Mouse (Mus musculus) heart, embryonic 11.5 days (tissue): Measurements from ENCODE around the gene Taar8b. TPM values are rescaled to one million over a fixed set of nuclear protein-coding genes. Genes with fewer than 3 reads are reported as not detected.
"Not testable (repeated sequence)": the region's sequence is repeated elsewhere in the genome, so short reads cannot be mapped to it uniquely, and the experiment has no call there.

Source experiments
- ATAC-seq: fragments of 200-750 bp; cut with Nextera tagmentation; replicated peaks from 2 replicates; pipeline ENCODE4 v1.8.0; 2017; ENCODE audit warnings: moderate library complexity; ENCODE audit not compliant: insufficient number of reproducible peaks, low FRiP score, low TSS enrichment
- H3K27ac ChIP-seq: fragments of 300-500 bp; sonication (generic); 2 replicates; pipeline ENCODE4 v1.5.1; 2014; ENCODE audit warnings: mild to moderate bottlenecking, low read depth, low read length
- H3K27me3 ChIP-seq: fragments of 300-500 bp; sonication (generic); 2 replicates; pipeline ENCODE4 v1.6.1; 2014; ENCODE audit warnings: mild to moderate bottlenecking, low read length, mixed read lengths; ENCODE audit not compliant: control insufficient read depth, insufficient read depth
- H3K36me3 ChIP-seq: fragments of 300-500 bp; sonication (generic); 2 replicates; pipeline ENCODE4 v1.6.1; 2014; ENCODE audit warnings: mild to moderate bottlenecking, low read length, moderate library complexity, mixed read lengths; ENCODE audit not compliant: control insufficient read depth, insufficient read depth
- H3K4me1 ChIP-seq: fragments of 300-500 bp; sonication (generic); 2 replicates; pipeline ENCODE4 v1.6.1; 2014; ENCODE audit warnings: low read length; ENCODE audit not compliant: control insufficient read depth, insufficient read depth
- H3K4me2 ChIP-seq: fragments of 300-500 bp; sonication (generic); 2 replicates; pipeline ENCODE4 v1.6.1; 2014; ENCODE audit warnings: mild to moderate bottlenecking, moderate library complexity
- H3K4me3 ChIP-seq: fragments of 300-500 bp; sonication (generic); 2 replicates; pipeline ENCODE4 v1.5.1; 2014; ENCODE audit warnings: low read depth, low read length
- H3K9ac ChIP-seq: fragments of 300-500 bp; sonication (generic); 2 replicates; pipeline ENCODE4 v1.6.1; 2014; ENCODE audit warnings: mild to moderate bottlenecking, low read depth, low read length, moderate library complexity
- H3K9me3 ChIP-seq: fragments of 300-500 bp; sonication (generic); replicated peaks from 2 replicates; pipeline ENCODE4 v1.6.1; 2016; ENCODE audit warnings: low read length; ENCODE audit not compliant: control insufficient read depth
- WGBS: fragments of 180-500 bp; shearing (Covaris S2); extraction: QIAGEN DNeasy Blood & Tissue Kit; methylation state at CpG from one replicate; pipeline ENCODE4 v1.1.7; 2014; ENCODE audit not compliant: insufficient replicate concordance; 5-methylcytosine and 5-hydroxymethylcytosine counted together
- polyA plus RNA-seq: library from polyadenylated mRNA; unstranded; fragments of >200 nt; fragmentation: Nextera tagmentation; extraction: Ambion mirVana; gene quantifications from 2 replicates; pipeline ENCODE4 v1.2.1, GENCODE M21; 2014

Gene Taar8b
- polyA plus RNA-seq, result not detected in 2 replicates

- 64% methylated on average over 2 of the region's 2 CpGs for WGBS
- H3K4me3 ChIP-seq, result no peak within 1 kb of the TSS
- no peak for ATAC-seq
- no peaks in the 10 kb centered on the region for H3K36me3 ChIP-seq
- no peak within 1 kb of the TSS for H3K27ac ChIP-seq
- no peak within 1 kb of the TSS for H3K9ac ChIP-seq
- no peaks in the 10 kb centered on the region for H3K4me1 ChIP-seq
- no peaks in the 10 kb centered on the region for H3K27me3 ChIP-seq
- H3K9me3 ChIP-seq, result no peaks in the 10 kb centered on the region
- H3K4me2 ChIP-seq, result no peak within 1 kb of the TSS
Measured at GRCm38 (mm10) chr10:24092194-24092593, at the start of gene Taar8b. TSS of gene Taar8b (minus strand) at chr10:24092294.

GRCm38 (mm10) chr10:24138623-24139261, 46.6 kb upstream of the Taar8b start:
- H3K27me3 ChIP-seq, result no peaks in the 10 kb centered on the region
- H3K4me2 ChIP-seq, result no peak overlapping the region
- no peak overlapping the region for H3K9ac ChIP-seq
- H3K4me1 ChIP-seq, result 0 out of 2 replicates have a peak, but pooled peaks cover 2% of the 10 kb centered on the region
- H3K9me3 ChIP-seq, result no peaks in the 10 kb centered on the region
- no peak overlapping the region for H3K27ac ChIP-seq
- H3K36me3 ChIP-seq, result no peaks in the 10 kb centered on the region
- no peak overlapping the region for H3K4me3 ChIP-seq
- WGBS, result 58% methylated on average over 2 of the region's 2 CpGs
- ATAC-seq, result no peak

GRCm38 (mm10) chr10:24134071-24134645, 42.1 kb upstream of the Taar8b start:
- WGBS, result 35% methylated on average over 7 of the region's 7 CpGs
- no peaks in the 10 kb centered on the region for H3K9me3 ChIP-seq
- H3K9ac ChIP-seq, result no peak overlapping the region
- no peak for ATAC-seq
- no peak overlapping the region for H3K27ac ChIP-seq
- H3K4me3 ChIP-seq, result no peak overlapping the region
- no peaks in the 10 kb centered on the region for H3K36me3 ChIP-seq
- H3K27me3 ChIP-seq, result no peaks in the 10 kb centered on the region
- no peak overlapping the region for H3K4me2 ChIP-seq
- peaks cover 7% of the 10 kb centered on the region; the same call in 1 of the 2 replicates for H3K4me1 ChIP-seq

- Histone ChIP-seq H3K4me2 (no peak overlapping the region), H3K4me1 (peaks cover 7% of the 10 kb centered on the region; the same call in 1 of the 2 replicates), H3K27ac (no peak overlapping the region), H3K9ac (no peak overlapping the region), H3K4me3 (no peak overlapping the region), H3K9me3 (no peaks in the 10 kb centered on the region), H3K27me3 (no peaks in the 10 kb centered on the region), H3K36me3 (no peaks in the 10 kb centered on the region)
- WGBS, result 35% methylated on average over 2 of the region's 2 CpGs
- no peak for ATAC-seq
Measured at GRCm38 (mm10) chr10:24133132-24133531, 41.0 kb upstream of the Taar8b start.

- H3K27me3 ChIP-seq, result no peaks in the 10 kb centered on the region
- no peak overlapping the region for H3K4me3 ChIP-seq
- peaks cover 7% of the 10 kb centered on the region; the same call in 1 of the 2 replicates for H3K4me1 ChIP-seq
- no peaks in the 10 kb centered on the region for H3K9me3 ChIP-seq
- no peaks in the 10 kb centered on the region for H3K36me3 ChIP-seq
- peak overlapping the region; percentile 42 for H3K4me2 ChIP-seq
- WGBS, result 22% methylated on average over 5 of the region's 5 CpGs
- no peak for ATAC-seq
- 0 out of 2 replicates have a peak overlapping the region, but pooled peaks have one; percentile 39 for H3K9ac ChIP-seq
- H3K27ac ChIP-seq, result no peak overlapping the region
Measured at GRCm38 (mm10) chr10:24132273-24132672, 40.2 kb upstream of the Taar8b start.

GRCm38 (mm10) chr10:24131451-24132262, 39.6 kb upstream of the Taar8b start:
- no peaks in the 10 kb centered on the region for H3K27me3 ChIP-seq
- no peak overlapping the region for H3K27ac ChIP-seq
- peaks cover 7% of the 10 kb centered on the region; the same call in 1 of the 2 replicates for H3K4me1 ChIP-seq
- no peaks in the 10 kb centered on the region for H3K9me3 ChIP-seq
- H3K4me3 ChIP-seq, result peak overlapping the region; percentile 17; the same call in 1 of the 2 replicates
- 29% methylated on average over 9 of the region's 9 CpGs for WGBS
- no peak for ATAC-seq
- H3K36me3 ChIP-seq, result no peaks in the 10 kb centered on the region
- H3K4me2 ChIP-seq, result peak overlapping the region; percentile 47; the same call in 1 of the 2 replicates
- no peak overlapping the region for H3K9ac ChIP-seq

- H3K4me3 ChIP-seq, result no peak overlapping the region
- no peaks in the 10 kb centered on the region for H3K9me3 ChIP-seq
- H3K4me1 ChIP-seq, result no peaks in the 10 kb centered on the region
- H3K4me2 ChIP-seq, result no peak overlapping the region
- no peak overlapping the region for H3K9ac ChIP-seq
- ATAC-seq, result no peak
- no peaks in the 10 kb centered on the region for H3K36me3 ChIP-seq
- no peaks in the 10 kb centered on the region for H3K27me3 ChIP-seq
- H3K27ac ChIP-seq, result no peak overlapping the region
- 46% methylated on average over 6 of the region's 6 CpGs for WGBS
Measured at GRCm38 (mm10) chr10:24111116-24111778, 19.2 kb upstream of the Taar8b start.

GRCm38 (mm10) chr10:24109434-24109833, 17.3 kb upstream of the Taar8b start, which contains the start of gene Taar9:
TSS of gene Taar9 (minus strand) at chr10:24109534.
- WGBS, result 77% methylated on average over 8 of the region's 8 CpGs
- H3K27ac ChIP-seq, H3K4me1 ChIP-seq, H3K4me2 ChIP-seq, ATAC-seq, H3K9me3 ChIP-seq, H3K9ac ChIP-seq, H3K27me3 ChIP-seq, H3K4me3 ChIP-seq, H3K36me3 ChIP-seq: not testable (repeated sequence)
